Mouse (Mus musculus) thymus, postnatal 10 days (tissue): ENCODE data around the gene Thsd7b.
A peak's percentile ranks its signal among the peaks of the same experiment; 100 is the strongest.

Experiments
- DNase-seq, 2 experiments: peaks; one replicate each; pipeline ENCODE4 v3.0.0; 2021; ENCODE audit warnings: low spot score in 2 of 2

The Thsd7b gene

GRCm38 (mm10) chr1:129272982-129273937 is at the start of gene Thsd7b:
Gene Thsd7b, plus strand, starts transcription at chr1:129273302.
- no peak for DNase-seq

DNA sequence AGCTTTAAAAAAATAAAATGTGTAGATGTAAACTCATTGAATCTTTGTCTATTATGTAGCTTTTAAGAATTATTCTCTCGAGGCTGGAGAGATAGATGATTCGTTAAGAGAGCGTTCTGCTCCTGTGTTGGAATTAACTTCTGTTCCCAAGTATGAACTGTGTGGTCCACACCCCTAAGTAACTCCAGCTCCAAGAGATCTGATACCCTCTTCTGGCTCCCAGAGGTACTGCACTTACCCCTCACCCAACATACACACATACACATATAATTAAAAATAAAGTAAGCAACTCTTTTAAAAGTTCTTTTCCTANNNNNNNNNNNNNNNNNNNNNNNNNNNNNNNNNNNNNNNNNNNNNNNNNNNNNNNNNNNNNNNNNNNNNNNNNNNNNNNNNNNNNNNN is 28.8 kb upstream of the Thsd7b start:
- peak in 1 of 2 experiments; percentile 4 for DNase-seq

DNA sequence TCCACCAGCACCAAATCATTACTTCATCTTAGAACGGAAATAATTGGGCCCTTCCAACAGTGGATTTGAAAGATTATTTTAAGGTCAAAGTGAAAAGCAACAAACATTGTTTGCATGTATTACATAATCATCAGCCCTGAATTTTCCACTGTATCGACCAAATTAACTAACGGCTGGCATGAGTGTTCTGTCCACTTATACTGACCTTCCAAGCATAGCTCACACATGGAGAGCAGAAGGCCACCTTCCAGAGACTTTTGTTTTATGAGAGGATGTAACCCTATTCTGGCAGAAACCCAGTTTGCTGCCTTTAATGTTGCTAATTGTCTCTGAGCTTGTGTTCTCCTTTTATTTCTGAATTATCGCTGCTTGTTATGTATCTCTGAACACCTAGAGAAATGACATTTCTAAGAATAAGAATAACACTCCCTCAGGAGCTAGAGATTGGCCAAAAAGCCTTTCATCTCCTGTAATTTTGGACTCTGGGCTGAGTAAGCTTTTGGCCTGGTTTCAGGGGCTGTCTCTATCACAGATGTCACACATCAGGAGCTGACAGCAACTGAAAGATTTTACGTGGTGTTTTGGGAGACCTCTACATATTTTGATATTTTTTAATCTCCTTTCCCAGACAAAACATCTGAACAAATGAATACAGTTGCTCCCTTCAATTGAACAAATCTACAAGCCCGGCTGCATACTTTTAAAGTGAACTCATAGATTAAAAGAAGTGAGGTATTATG is 22.2 kb upstream of the Thsd7b start:
- DNase-seq, result no peak

DNA sequence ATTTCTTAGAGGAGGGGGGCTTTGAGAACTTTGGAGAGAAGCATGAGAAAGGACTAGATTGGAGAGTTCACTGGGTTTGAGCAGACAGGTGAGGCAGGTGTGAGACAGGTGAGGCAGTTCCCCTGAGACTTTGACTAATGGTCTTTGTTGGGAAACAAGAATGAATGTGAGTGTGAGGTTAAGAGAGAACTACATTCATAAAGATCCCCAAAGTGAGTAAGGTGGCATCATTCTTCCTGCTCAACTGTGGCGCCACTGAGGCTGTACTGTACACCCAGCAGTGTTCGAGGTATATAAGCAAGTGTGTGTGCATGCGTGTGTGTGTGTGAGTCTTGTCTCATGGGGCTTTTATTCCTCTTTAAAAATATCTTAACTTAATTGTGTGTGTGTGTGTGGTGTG is 6.4 kb upstream of the Thsd7b start:
- DNase-seq, result no peak

- no peak for DNase-seq
These were observed 31.1 kb downstream of the Thsd7b start for GRCm38 (mm10) chr1:129304173-129304572.

GRCm38 (mm10) chr1:129324388-129324787 is 51.3 kb downstream of the Thsd7b start:
- DNase-seq, result no peak

DNA sequence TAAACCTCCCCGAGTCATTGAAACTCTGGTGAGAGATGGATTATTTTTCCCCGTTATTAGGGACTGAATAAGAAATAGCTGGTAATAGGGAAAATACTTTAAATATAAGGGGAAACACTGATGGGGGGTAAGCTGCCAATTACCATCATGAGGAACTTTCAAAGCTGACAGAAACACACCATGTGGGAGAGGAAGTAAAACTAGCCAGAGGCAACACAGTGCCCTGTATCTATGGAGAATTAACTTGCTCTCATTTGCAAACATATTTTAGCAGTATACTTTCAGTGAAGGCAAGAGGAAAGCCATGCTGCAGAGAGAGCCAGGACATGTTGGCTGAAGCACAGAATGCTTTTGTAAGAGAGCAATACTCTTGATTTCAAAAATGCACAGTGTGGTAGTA is 51.7 kb downstream of the Thsd7b start:
- no peak for DNase-seq

DNA sequence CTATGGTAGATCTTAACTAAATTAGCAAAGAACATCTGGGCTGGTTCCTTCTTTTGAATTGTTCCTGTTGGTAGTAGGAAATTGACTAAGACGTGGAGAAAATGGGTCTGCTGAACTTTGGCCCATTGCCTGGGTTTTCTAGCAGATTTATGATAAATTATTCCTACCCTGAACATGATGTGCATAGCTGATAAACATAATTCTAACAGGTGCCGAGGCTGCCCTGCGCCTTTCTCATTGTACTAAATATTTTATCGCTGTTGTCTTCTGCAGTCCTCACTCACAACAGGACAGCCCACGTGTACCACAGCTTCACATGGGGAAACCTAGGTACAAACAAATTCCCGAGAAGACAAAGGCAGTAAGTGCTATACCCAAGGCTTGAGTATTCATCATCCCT is 83.5 kb downstream of the Thsd7b start:
- DNase-seq, result no peak

GRCm38 (mm10) chr1:129357378-129357777 is 84.3 kb downstream of the Thsd7b start:
- DNase-seq, result no peak

DNA sequence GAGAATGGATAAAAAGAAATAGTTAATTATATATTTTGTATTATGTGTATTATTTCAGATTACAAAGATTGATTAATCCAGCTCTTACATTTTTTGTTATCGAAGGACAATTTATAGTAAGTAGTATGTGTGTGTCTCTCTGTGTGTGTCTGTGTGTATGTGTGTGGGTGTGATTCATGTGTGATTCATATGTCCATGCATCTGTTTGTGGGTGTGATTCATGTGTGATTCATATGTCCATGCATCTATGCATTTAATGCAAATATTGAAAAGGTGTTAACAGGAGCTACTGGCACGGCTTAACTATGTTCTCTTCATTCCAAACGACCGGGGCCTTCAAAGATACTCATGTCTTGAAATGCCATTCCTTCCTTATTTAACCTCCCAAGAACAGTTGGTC is 90.3 kb downstream of the Thsd7b start:
- DNase-seq, result no peak

DNA sequence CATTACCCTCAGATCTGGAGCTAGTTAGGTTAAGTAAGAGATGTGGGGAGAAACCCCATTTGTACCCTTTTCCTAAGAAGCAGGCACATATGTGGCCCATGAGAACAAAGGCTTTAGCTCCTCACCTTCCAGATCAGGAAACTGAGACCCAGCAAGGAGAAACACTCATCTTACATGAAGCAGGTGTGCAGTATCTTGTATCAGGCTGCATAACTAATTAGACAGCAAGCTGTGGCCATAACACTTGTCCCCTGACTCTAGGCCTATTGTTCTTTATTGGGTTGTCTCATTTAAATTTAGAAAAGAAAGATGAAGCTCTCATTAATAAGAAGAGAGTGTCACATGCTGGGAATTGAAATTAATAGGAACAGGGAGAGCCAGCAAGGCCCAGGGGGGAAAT is 91.7 kb downstream of the Thsd7b start:
- DNase-seq, result no peak

GRCm38 (mm10) chr1:129365590-129365989 is 92.5 kb downstream of the Thsd7b start:
- DNase-seq, result no peak

- DNase-seq, result no peak
These were observed 113.4 kb downstream of the Thsd7b start for GRCm38 (mm10) chr1:129386479-129386878.

DNA sequence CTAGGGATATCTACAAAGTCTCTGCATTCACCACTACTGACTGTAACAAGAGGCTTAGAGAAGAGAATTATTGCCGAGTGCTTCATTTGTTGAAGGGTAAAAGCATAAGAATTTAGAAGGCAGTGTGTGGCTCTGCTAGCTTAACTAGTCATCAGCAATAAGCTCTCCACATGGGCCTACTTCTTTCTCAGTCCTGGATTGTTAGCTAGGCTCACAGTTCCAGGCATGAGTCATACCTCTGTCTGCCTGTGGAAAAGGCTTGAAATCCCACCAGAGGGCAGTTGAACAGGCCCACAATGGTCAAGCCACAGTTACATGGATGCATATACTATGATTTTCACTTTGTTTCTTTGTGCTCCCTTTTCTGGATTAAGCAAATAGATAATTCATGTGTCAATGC is 138.5 kb downstream of the Thsd7b start:
- DNase-seq, result no peak

- DNase-seq, result no peak
These were observed 148.5 kb downstream of the Thsd7b start for GRCm38 (mm10) chr1:129421581-129421980.

- no peak for DNase-seq
These were observed 191.3 kb downstream of the Thsd7b start for GRCm38 (mm10) chr1:129464414-129464813.

- no peak for DNase-seq
These were observed 200.4 kb downstream of the Thsd7b start for GRCm38 (mm10) chr1:129473504-129473903.

GRCm38 (mm10) chr1:129484266-129485031 is 211.3 kb downstream of the Thsd7b start:
- no peak for DNase-seq

DNA sequence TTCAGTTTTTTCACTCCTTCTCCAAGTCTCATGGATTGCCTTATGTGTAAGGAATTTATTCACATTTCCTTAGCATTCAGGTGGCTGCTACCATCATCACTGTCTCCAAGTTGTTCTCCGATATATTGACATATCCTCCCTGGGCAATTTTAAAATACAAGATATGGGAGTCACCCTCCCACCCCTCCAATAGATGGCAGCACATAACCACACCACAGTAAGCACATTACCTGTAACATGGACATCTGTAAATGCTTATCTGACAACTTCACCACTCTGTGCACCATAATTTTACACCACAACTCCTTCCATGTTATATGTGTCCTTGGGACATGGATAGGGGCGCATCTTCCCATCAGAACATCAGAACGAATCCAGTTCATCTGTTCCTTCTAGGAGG is 218.0 kb downstream of the Thsd7b start:
- DNase-seq, result no peak

- no peak for DNase-seq
These were observed 220.8 kb downstream of the Thsd7b start for GRCm38 (mm10) chr1:129493929-129494328.

- DNase-seq, result no peak
These were observed 228.6 kb downstream of the Thsd7b start for GRCm38 (mm10) chr1:129501707-129502106.

- DNase-seq, result no peak
These were observed 243.3 kb downstream of the Thsd7b start for GRCm38 (mm10) chr1:129516379-129516778.
